Mouse (Mus musculus) ovary, adult 18-20 months (tissue): Measurements from ENCODE around the gene Ccs.
"Not testable (repeated sequence)": the region's sequence is repeated elsewhere in the genome, so short reads cannot be mapped to it uniquely, and the experiment has no call there.

Experiments
- DNase-seq: peaks from one replicate; pipeline ENCODE4 v3.0.0; 2022; ENCODE audit warnings: low spot score, mixed read lengths

Ccs gene

DNA sequence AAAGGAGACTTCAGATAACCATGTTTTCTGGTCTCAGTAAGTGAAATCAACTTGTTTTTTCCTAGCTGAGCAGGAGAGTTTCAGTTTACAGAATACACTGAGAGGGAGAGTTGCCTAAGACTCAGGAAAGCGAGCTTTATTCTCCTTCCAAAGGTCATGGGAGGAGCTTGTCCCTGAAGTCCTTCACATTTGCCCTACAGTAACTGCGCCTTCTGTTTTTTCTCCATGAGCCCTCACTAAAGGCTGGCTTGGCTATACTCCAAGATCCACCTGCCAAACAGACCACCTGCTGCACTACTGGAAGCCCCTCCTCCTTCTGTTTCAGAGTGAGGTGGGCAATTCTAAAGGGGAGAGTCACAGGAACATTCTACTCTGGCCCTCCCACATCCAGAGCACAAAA is 3.0 kb downstream of the Ccs start:
- no peak for DNase-seq

DNA sequence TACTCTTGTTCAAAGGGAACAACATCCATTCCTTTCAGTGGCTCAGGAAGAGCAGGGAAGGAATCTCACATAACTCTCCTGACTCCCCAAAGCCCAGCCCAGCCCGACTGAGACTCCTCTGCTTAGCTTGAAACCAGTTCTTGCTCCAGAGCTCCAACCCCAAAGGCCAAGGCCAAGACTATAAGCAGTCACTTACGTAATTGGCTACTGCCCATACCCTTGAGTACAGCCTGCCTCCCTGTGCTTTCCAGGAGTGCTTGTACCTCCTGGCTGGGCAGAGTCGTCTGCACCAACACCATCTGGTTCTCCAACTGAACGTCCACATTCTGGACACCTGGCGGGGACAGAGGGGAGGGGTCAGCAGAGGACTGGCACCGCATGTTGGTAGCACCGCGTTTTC is 5.2 kb downstream of the Ccs start:
- peak; percentile 25 for DNase-seq

DNA sequence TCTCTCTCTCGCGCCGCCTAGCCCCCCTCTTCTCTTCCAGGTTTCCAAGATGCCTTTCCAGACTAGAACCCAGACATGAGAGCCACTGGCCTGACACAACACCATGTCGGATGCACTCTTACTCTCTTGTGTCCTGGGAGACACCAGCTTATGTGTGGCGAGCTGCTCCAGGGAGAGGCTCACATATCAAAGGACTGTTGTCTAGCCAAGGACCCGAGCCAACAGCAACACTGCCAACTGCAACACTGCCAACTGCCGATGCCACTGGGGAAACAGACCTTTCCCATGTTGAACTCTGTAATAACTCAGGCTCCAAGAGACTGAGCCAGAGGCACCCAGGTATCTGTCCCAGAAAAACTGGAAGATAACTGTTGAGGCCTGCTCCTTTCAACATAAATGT is 10.0 kb downstream of the Ccs start:
- DNase-seq: no peak

DNA sequence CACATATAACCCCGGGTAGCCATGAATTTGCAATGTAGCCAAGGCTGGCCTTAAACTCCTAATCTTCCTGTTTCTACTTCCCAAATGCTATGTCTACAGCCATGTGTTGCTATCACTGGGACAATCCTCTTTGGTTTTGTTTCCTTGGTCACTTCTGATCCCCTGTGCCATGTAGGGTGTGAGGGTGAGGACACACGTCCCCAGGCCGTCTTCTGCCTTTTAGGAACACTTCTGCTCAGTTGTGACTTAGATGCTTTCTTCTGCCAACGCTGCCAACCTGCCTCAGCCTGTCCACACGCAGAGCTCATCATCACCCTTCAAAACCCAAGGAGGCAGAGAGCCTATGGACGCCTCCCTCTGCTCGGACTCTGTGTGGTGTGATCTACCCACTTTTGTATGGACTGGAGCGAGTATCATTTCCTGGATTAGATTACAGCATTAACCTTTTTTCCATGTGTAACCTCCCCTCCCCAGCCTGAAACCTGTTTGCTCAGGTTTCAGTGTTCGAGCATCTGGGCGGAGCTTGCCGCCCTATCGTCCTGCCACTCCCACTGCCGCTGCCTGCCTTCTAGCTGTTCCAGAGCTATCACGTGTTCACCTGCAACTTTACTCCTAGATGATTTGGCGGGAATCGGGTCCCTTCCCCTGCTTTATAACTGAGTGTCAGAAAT is 10.6 kb downstream of the Ccs start:
- no peak for DNase-seq

DNA sequence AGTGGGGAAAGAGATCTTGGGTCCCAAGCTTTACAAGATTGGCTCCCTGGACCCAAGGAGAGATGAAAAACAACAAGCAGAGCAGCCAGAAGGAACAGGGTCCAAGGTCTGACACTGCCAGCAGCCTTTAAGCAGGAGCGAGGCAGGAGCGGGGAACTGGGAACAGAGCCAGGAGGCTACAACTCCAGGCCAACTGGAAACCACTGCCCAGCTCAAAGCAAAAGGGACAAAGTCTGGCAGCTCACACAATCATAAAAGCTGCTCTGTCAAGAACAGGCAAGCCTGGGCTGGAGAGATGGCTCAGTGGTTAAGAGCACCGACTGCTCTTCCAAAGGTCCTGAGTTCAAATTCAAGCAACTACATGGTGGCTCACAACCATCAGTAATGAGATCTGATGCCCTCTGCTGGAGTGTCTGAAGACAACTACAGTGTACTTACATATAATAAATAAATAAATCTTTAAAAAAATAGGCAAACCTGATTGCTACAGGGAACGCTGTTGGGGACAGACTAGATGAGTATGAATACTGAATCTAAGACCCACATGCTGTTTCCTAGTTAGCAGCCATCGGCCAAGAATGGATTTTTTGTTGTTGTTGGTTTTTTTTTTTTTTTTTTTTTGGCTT is 18.3 kb downstream of the Ccs start:
- peak; percentile 69 for DNase-seq

DNA sequence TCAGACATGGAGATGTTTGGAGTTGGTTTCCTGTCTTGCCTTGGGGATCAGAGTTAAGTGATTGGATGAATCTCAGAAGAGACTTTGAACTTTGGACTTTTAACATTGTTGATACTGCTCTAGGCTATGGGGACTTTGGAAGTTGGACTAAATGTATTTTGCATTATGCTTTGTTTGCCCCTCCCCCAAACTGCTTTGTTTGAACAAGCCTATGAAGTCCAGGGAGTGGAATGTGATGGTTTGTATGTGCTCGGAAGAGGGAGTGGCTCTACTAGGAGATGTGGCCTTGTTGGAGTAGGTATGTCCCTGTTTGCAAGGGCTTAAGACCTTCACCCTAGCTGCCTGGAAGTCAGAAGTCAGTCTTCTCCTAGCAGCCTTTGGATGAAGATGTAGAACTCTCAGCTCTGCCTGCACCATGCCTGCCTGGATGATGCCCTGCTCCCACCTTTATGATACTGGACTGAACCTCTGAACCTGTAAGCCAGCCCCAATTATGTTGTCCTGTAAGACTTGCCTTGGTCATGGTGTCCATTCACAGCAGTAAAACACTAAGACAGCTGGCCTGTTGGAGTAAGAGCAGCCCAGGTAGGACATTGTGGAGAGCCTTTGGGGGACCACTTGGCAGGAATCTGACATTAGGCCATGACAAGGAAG is 21.8 kb downstream of the Ccs start:
- no peak for DNase-seq

DNA sequence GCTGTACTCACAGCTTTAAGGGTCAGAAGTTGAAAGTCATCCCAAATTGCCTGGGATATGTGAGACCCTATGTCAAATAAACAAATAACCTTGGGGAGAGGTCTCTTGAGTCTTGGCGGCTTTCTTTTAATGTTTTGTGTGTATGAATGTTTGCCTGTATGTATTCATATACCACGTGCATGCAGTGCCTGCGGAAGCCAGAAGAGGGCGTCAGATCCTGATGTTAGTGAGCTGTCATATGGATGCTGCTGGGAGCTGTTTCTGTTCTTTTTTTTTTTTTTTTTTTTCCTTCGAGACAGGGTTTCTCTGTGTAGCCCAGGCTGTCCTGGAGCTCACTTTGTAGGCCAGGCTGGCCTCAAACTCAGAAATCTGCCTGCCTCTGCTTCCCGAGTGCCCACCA is 26.1 kb downstream of the Ccs start:
- DNase-seq: no peak

DNA sequence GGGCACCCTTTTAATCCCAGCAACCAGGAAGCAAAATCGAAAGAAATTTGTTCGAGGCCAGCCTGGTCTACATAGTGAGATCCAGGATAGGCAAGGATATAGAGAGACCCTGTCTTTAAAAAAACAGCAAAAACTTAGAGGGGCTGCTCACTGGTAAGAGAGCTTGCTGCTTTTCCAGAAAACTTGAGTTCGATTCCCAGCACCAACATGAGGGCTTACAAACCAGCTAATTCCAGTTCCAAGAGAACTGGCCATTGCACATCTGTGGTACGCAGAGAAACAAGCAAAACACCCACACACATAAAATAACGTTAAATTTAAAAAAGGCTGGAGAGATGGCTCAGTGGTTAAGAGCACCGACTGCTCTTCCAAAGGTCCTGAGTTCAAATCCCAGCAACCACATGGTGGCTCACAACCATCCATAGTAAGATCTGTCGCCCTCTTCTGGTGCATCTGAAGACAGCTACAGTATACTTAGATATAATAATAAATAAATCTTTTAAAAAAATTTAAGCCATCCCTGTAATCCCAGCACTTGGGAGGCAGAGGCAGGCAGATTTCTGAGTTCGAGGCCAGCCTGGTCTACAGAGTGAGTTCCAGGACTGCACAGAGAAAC is 26.7 kb downstream of the Ccs start:
- DNase-seq: not testable (repeated sequence)

DNA sequence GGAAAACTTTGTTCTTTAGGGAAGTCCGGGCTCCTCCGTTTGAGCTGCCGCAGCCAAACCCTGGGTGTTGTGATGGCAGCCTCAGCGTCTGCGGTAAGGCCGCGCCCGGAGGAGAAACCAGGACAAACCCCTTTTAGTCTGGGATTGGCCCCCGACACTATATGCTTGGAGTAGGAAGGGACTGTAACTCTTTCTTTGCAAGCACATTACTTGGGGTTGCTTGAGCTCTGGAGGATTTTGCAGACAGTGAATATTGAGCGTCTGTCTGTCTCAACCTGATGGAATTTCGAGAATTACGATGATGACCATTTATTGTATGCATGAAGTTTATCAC is 27.3 kb downstream of the Ccs start:
- no peak for DNase-seq

DNA sequence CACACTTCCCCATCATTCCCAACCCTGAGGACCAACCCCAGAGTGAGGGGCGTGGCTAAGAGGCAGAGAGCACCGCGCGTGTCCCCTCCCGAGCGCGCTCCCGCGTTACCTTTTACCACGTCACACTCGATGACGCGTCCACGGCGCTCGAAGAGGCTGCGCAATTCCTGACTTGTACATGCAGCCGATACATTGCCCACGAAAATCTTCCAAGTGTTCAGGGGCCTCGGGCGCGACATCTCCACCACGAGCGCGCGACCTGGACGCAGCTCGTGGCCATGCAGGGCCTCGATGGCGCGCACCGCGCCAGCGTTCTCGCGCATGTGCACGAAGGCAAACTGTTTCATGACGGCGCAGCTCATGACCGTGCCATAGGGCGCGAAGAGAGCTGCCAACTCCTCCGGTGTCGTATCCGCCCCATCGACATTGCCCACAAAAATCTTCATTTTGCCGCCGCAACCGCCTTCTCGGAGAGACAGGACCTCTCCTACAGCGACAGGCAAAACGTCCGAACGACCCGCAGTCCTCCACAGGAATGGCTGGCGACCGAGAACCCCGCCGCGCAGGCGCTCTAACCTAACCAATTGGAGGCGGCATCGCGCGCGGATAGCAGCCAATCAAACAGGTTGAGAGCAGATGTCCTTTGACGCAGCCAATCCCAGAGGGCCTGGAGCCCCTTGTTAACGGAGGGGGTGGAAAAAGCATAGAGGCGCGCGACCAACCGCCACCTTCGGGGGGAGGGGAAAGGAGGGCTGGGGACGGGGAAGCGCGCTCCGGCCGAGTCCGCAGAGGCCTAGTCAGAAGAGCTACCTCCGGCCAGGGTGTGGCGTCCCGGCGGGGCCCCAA is 27.8 kb downstream of the Ccs start, which contains the start of the genes Gm21992 and Rbm14:
TSS of gene Gm21992 (minus strand) at position 550 of the 846 bp plus-strand sequence.
TSS of gene Rbm14 (minus strand) at position 572 of the 846 bp plus-strand sequence.
- peak; percentile 98 for DNase-seq

DNA sequence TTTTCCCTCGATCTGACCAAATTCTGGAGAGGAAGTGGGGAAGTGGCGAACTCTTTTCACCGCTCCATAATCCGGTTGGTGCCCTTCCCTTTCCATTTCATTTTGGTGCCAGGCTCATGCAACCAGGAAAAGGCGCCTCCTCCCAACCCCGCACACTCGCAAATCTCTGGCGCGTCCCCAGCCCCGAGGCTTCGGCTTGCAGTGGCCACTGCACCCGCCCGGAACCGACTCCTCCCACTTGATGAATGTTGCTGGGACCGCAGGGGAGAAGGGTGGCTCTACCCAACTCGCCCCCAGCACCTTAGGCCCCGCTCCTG is 28.4 kb downstream of the Ccs start:
- DNase-seq: no peak

DNA sequence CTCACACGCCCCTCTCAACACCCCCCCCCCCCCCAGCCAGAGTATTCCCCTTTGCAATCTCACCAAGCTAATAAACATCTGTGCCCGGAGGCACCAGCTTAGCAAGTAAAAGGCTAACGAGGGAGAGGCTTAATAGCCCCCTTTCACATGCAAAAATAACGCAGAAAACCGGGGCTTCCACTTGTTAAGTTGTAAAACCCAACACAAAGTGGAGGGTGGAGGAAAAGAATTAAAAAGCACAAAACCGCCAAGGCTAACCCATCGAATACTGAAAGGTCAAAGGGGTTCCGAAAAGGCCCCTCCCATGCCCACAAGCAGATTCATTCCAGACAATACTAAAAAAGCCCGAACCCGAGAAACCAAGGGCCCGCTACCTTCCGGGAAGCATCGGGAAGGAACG is 28.8 kb downstream of the Ccs start:
- no peak for DNase-seq

DNA sequence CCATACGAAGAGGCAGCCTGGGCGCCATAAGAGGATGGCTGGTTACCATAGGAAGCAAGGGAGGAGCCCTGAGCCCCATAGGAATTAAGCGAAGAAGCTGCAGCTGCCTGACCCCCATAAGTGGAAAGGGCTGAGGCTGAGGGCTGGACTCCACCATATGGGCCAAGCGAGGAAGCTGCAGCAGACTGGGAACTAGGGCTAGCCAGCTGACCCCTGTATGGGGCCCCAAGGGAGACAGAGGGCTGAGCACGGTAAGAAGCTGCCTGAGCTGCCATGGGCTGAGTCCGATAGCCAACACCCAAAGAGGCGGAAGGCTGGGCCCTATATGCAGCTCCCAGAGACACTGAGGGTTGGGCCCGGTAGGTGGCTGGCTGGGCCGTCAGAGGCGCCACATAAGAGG is 35.8 kb downstream of the Ccs start:
- no peak for DNase-seq

DNA sequence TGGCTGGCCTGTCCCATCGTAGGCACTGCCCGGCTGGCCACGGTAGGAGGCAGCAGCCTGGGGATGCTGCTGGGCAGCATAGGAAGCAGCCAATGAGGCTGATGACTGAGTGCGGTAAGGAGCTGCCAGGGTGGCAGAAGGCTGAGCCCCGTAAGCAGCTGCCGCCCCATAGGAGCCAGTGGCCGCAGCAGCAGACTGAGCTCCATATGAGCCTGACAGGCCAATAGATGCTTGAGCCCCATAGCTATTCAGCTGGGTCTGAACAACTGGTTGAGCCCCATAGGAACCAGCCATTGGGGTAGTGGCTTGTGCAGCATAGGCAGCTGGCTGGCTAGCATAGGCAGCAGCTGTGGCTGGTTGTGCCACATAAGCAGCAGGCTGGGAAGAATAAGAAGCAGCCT is 36.4 kb downstream of the Ccs start:
- DNase-seq: no peak

DNA sequence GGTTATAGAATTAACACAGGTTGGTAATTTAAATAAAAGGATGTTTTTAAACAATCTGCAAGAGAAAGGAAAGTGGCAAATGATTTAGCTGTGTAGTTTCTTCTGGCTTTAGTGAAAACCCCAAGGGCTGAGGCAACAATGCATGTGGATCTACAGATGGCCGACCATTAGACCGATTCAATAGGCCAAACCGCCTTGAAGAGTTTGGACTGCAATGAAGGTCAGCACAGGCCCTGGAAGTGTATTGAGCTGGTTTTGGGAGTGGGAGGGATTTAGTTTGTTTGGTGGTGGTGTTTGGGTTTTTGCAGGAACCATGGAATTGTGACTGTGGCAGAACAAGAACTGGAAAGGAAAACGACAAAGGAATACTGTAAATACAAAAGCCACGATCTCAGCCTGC is 40.0 kb downstream of the Ccs start:
- DNase-seq: no peak

DNA sequence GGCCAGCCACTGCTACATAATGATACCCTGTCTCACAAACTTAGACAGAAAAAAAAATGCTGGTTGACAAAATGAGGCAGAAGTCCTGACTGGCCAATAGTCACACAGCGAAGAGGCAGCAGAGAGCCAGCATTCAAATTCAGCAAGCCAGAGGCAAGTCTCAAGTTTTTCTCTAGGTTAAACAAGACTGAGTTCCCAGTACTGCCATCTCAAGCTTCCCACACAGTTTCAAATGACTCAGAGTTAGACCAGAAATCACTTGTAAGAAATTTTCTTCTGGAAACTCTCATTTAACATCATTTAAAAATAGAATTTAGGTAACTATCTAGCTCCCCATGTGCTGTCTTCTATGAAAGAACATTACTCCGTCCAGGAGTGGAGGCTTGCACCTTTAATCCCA is 41.3 kb downstream of the Ccs start:
- DNase-seq: no peak

DNA sequence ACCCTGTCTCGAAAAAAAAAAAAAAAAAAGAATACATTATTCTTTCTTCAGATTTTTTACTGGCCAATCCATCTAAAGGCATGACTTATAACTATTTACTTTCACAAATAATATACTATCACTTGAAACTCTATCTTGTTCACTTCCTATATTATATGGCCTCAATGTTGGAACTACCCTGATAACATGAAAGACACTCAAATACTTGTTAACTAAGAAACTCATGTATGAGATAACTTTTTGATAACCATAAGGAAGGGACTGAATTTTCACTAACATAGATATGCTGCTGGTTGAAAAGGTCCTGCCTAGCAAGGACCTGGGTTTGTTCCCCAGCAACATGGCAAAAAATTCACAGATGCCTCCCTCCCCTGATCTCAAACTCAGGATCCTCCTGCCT is 43.2 kb downstream of the Ccs start:
- no peak for DNase-seq

DNA sequence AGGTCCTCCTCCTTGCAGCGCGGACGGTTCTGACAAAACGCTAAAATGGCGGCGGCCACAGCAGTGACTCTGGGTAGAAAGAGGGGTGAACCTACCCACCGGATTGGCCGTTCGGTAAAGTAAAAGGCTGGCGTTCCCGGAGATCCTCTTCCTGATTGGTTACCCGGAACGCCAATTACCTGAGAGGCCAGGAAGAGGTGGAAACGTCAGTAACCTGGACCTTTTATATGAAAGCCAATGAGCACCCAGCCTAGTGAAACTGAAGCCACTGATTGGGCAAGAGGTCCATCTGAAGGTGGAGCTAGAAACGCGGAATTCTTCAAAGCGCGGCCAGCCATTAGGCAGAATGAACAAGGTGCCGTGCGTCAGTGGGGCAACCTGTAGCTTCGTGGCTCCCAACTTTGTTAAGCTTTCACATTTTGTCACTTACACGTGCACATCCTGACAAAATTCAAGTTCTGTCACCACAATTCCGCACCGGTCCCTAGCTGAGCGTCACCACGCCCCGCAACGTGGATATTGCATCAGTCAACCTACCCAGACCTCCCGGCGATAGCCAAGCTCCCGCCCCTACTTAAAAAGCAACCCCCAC is 45.2 kb downstream of the Ccs start, which contains the start of gene Rbm4:
TSS of gene Rbm4 (minus strand) at position 71 of the 592 bp plus-strand sequence.
- peak; percentile 97 for DNase-seq

DNA sequence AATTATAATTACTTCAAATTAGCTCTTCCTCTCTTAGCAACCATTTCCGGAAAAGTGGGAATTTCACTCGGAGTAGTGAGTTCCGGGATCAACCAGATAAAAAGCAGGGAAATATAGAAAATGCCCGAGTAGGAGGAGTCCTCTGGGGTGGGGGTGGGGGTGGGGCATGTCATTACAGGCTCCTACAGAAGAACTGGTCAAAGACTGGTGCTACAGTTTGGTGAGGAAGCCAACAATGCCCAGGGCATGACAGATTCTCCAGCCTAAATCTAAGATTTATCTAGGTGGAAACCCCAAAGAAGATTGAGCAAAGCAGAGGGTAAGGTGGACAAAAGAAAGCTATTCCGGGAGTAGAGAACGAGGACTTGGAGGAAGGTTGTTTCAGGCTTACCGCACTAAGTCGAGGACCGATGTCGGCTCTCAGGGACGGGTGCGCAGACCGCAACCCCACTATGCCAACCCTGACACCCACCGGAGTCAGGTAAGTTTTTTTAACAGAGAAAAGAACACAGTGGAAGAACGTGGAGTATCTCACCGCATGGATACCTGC is 45.8 kb downstream of the Ccs start:
- no peak for DNase-seq

DNA sequence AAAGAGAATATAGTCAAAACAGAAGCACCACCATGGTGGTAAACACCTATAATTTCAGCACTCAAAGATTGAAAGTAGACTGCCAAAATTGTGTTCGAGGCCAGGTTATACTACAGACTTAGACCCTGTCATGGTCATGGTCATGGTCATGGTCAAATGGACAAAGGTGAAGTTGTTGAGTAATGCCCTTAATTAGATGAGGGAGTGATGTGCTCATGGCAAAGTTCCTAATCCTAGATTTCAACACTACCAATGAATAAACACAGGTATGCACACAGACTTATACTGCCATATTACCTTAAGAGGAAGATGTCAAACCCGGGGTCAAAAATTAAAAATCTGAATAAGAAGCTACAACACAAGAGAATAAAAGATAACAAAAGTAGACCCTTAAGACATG is 52.8 kb downstream of the Ccs start:
- DNase-seq: no peak

DNA sequence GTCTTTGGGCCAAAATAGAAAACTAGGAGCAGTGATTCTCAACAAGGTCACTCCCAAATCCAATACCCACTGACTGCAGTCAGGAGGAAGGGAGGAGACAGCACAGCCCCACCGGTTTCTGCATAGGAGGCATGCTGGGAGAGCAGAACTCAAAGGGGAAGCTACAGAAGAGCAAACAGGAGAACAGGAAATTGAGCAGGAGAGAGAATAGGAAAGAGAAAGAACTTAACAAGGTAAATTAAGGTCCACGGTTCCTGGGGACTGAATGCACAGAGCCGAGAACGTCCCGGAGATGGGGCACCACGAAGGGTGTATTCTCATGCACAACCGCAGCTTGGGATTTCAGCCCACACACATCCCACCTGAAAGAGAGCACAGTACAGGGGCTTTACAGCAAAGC is 53.9 kb downstream of the Ccs start:
- no peak for DNase-seq

DNA sequence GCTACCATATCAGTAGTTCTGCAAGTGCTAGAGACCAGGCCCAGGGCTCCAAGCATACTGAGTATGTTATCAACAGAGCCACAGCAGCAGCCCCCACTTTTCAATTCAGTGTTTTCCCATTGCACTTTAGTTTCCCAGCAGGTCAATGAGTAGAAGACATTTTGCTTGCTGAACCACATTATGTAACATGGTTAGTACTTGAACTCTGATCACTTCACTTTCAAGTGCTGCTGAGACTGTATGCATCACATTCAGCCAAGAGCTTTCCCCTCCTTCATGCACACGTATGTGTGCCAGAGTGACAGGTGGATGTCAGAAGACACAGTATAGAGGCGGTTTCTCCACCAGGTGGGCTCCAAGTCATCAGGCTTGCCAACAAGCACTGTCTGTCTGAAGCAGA is 56.2 kb downstream of the Ccs start:
- DNase-seq: no peak
